Mouse (Mus musculus): ENCODE measurements at regions not wholly inside any gene's neighbourhood (a gene's known extent, or its start where the extent isn't known, plus 50 kb on each side); places are given as distances from the start of the nearest gene placed in this dataset.

- peak; percentile 66 for DNase-seq (ENCODE audit: low read depth, low spot score)
These were observed 105.8 kb upstream of the Sgk1 start for GRCm38 (mm10) chr10:21775911-21776761.

DNA sequence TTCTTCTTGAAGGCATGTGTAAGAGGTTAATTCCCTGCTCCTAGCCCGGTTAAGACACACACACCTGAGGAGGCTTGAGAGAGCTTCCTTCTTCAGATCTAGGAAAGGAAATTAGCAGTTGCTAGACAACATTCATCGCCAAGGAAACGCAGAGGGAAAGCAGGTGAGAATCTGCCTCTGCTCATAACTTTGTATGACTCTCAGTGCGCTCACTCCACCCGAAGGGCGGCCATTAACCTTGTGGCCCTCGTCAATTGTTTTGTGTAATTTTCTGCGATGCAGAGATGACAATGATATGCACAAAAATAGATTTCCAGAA is 105.3 kb upstream of the Sgk1 start:
- no peak for DNase-seq (ENCODE audit: low read depth, low spot score)

- no peak for DNase-seq (ENCODE audit: low read depth, low spot score)
These were observed 104.9 kb upstream of the Sgk1 start for GRCm38 (mm10) chr10:21777103-21777502.

GRCm38 (mm10) chr10:21783478-21783877 is 98.5 kb upstream of the Sgk1 start:
- DNase-seq (ENCODE audit: low read depth, low spot score), result no peak

- no peak for DNase-seq (ENCODE audit: low read depth, low spot score)
These were observed 96.9 kb upstream of the Sgk1 start for GRCm38 (mm10) chr10:21785110-21785509.

GRCm38 (mm10) chr10:21785785-21786184 is 96.2 kb upstream of the Sgk1 start:
- DNase-seq (ENCODE audit: low read depth, low spot score), result no peak

DNA sequence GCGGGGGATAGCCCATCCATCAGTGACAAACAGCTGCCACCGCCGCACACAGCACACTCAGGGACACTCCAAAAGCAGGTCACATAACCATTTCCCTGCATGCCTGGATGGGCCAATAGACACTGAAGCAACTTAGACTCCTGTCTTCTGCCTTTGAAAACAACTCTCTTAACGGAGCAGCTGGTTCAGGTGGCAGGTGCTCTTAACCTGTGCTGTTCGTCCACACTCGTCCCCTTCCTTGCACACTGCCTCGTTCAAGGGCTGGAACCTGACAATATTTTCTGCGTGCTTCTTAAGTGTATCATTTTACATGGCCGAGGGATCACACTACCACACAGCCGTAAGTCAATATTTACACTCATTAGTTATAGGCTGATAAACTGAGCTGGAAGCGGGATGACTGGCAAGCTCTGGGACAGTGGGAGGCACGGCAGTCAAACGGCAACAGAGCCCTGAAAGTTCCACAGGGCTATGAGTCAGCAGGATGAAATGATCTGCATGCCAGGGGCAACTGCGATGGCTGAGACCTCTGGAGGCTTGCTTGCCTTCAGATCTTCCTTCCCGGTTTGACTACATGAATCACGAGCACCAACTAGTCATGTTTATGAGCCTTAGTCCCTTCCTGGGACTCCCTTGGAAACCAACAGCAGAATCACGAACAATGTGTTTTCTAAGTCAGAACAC is 92.0 kb upstream of the Sgk1 start:
- DNase-seq (ENCODE audit: low read depth, low spot score), result no peak

- no peak for DNase-seq (ENCODE audit: low read depth, low spot score)
These were observed 91.0 kb upstream of the Sgk1 start for GRCm38 (mm10) chr10:21790991-21791390.

- DNase-seq (ENCODE audit: low read depth, low spot score), result no peak
These were observed 89.6 kb upstream of the Sgk1 start for GRCm38 (mm10) chr10:21792431-21792830.

GRCm38 (mm10) chr10:21793641-21794040 is 88.3 kb upstream of the Sgk1 start:
- DNase-seq (ENCODE audit: low read depth, low spot score), result no peak

GRCm38 (mm10) chr10:21796386-21796785 is 85.6 kb upstream of the Sgk1 start:
- DNase-seq (ENCODE audit: low read depth, low spot score), result no peak

- no peak for DNase-seq (ENCODE audit: low read depth, low spot score)
These were observed 83.9 kb upstream of the Sgk1 start for GRCm38 (mm10) chr10:21798103-21798502.

GRCm38 (mm10) chr10:21801556-21801955 is 80.4 kb upstream of the Sgk1 start:
- DNase-seq (ENCODE audit: low read depth, low spot score), result no peak

GRCm38 (mm10) chr10:21803184-21803583 is 78.8 kb upstream of the Sgk1 start:
- DNase-seq (ENCODE audit: low read depth, low spot score), result no peak

DNA sequence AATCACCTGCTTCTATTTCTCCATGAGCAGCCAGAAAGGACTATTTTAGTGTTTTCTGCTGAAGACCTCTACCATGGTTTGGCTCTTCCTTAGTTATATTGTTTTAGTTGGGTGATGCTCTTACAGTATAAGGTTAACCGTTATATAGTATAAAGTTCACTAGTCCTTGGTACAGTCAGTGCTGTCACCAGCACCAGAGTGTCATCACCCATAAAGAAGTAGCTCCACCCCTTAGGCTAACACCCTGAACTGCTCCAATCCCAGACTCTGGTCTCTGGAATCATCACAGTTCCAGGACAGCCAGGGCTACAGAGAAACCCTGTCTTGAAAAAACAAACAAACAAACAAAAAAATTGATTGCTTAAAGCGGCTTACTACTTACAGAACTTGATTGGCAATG is 77.2 kb upstream of the Sgk1 start:
- no peak for DNase-seq (ENCODE audit: low read depth, low spot score)

DNA sequence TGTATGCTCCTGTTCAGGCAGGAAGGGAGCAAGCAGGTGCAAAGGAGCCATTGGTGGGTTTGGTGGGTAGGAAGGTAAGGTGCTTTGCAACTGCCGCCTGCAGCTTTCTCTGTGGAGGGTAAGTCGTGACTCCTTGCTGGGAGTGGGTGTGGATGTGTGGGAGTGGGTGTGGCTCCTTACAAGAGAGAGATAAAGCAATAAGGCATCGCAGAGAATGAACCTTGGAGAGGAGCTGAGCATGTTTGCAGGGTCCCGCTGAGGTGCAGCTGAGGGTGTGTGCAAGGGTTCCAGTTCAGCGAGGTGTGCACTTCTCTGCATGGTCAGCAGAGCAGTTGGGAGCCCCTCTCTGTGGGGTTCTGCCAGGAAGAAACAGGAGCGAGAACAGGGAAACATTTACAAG is 76.4 kb upstream of the Sgk1 start:
- peak; percentile 46 for DNase-seq (ENCODE audit: low read depth, low spot score)

DNA sequence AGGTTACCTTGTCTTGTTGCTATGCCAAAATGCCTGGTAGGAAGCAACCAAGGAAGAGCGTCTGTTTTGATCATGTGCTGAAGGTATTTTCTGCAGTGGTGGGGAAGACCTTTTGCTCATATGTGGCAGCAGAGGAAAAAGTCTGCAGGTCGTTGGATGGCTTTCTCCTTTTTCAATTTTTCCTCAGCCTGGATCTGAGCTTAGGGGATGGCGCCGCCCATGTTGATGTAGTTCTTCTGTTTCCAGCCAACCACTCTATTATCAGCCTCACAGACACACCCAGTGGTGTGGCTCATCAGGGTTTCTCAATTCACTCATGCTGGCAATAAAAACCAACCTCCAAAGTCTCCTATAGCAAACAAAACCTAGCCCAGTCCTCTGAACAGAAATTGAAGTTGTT is 75.3 kb upstream of the Sgk1 start:
- no peak for DNase-seq (ENCODE audit: low read depth, low spot score)

- no peak for DNase-seq (ENCODE audit: low read depth, low spot score)
These were observed 62.3 kb upstream of the Sgk1 start for GRCm38 (mm10) chr10:21819686-21820085.

DNA sequence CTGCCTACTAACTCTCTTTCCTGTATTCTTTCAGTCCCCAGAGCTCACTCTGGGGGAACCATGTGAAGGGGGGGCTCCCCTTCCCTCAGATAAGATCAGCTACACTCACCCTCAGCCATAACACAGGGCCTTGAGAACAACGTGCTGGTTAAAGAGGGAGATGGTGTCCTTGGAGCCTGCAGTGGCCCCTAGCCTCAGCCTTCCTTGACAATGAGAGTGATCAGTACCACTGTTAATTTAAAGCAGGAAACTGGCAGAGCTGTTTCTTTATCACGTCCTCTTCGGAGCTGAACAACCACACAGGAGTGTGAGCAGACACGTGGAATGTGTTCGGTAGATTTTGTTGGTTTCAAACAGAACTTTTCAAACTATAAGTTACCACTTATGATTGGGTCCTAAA is 60.6 kb upstream of the Sgk1 start:
- no peak for DNase-seq (ENCODE audit: low read depth, low spot score)

DNA sequence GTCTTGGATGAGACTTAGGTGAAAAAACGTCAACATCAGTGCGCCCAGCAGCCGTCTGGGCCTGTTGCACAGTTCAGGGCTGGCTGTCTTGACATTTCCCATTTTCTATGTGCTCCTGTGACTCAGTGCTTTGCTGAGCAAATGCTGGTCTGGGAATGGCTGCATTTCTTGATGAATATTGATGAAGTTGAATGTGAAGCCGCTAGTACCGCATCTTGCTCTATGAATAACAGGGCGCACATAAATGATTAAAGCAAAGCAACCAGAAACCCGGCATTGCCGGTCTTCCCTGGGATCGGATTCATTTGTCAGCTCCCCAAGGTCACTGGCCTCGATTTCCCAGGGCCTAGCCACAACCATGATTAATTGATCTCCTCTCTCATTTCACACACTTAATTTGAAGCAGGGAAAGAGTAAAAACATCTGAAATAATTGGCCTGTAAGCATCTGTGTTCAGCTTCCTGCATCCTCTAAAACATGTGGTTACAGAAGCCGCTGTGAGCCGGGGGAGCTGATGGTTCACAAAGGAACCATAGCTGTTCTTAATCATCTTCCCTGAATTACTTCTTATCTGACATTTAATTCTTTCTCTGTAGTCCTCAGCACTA is 57.5 kb upstream of the Sgk1 start:
- DNase-seq (ENCODE audit: low read depth, low spot score), result no peak

DNA sequence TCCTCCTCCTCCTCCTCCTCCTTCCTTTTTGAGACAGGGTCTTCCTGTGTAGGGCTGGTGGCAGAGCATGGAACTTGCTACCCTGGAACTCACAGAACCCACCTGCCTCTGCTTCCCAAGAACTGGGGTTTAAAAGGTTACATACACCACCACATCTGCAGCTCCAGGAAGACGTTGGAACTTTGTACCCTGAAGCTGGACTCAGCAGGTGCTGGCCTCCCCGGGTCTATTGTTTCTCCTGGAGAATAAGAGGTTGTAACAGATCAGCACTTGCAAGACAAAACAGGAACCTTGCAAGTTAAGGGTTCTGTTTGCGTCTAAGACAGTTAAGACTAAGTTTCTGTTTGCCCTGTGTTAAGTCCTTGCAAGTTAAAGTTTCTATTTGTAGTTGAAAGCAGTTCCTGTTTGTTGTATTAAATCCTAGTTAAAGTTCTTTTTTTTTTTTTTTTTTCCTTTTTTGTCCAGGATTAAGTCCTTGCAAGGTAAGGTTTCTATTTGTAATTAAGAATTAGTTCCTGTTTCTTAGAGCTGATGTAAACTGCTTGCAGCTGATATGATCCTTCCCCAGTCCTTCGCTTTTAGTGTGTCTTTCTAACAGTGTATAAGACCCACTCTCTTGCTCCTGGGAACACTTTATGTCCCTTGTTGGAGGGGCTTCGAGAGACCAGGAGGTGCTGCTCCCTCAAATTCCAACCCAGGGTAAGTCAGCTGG is 55.0 kb upstream of the Sgk1 start:
- peak; percentile 86 for DNase-seq (ENCODE audit: low read depth, low spot score)

- DNase-seq (ENCODE audit: low read depth, low spot score), result peak; percentile 65
These were observed 54.5 kb upstream of the Sgk1 start for GRCm38 (mm10) chr10:21827505-21827844.
